Mouse (Mus musculus) heart, embryonic 15.5 days (tissue): ENCODE measurements around the gene C1s1. TPM values are rescaled to one million over a fixed set of nuclear protein-coding genes. Genes with fewer than 3 reads are reported as not detected.
"Not testable (repeated sequence)": the region's sequence is repeated elsewhere in the genome, so short reads cannot be mapped to it uniquely, and the experiment has no call there.

Source experiments
- ATAC-seq: fragments of 200-750 bp; cut with Nextera tagmentation; replicated peaks from 2 replicates; pipeline ENCODE4 v1.8.0; 2017; ENCODE audit warnings: low read depth, moderate TSS enrichment; ENCODE audit not compliant: insufficient number of reproducible peaks, insufficient read depth, low FRiP score
- H3K27ac ChIP-seq: fragments of 300-500 bp; sonication (generic); 2 replicates; pipeline ENCODE4 v1.5.1; 2015; ENCODE audit warnings: mild to moderate bottlenecking, inconsistent platforms
- H3K27me3 ChIP-seq: fragments of 300-500 bp; sonication (generic); 2 replicates; pipeline ENCODE4 v1.6.1; 2015; ENCODE audit warnings: inconsistent platforms
- H3K36me3 ChIP-seq: fragments of 300-500 bp; sonication (generic); 2 replicates; pipeline ENCODE4 v1.6.1; 2015; ENCODE audit warnings: mild to moderate bottlenecking, inconsistent platforms
- H3K4me1 ChIP-seq: fragments of 300-500 bp; sonication (generic); replicated peaks from 2 replicates; pipeline ENCODE4 v1.6.1; 2015; ENCODE audit warnings: inconsistent platforms
- H3K4me2 ChIP-seq: fragments of 300-500 bp; sonication (generic); 2 replicates; pipeline ENCODE4 v1.6.1; 2015; ENCODE audit warnings: inconsistent platforms, mild to moderate bottlenecking, moderate library complexity
- H3K4me3 ChIP-seq: fragments of 300-500 bp; sonication (generic); 2 replicates; pipeline ENCODE4 v1.5.1; 2015; ENCODE audit warnings: mild to moderate bottlenecking, inconsistent platforms
- H3K9ac ChIP-seq: fragments of 300-500 bp; sonication (generic); 2 replicates; pipeline ENCODE4 v1.6.1; 2015; ENCODE audit warnings: mild to moderate bottlenecking, inconsistent platforms
- H3K9me3 ChIP-seq: fragments of 300-500 bp; sonication (generic); replicated peaks from 2 replicates; pipeline ENCODE4 v1.6.1; 2016; ENCODE audit warnings: inconsistent platforms
- WGBS: fragments of 180-500 bp; shearing (Covaris S2); methylation state at CpG from one replicate; pipeline ENCODE4 v1.1.7; 2015; ENCODE audit warnings: mixed read lengths; 5-methylcytosine and 5-hydroxymethylcytosine counted together
- polyA plus RNA-seq: library from polyadenylated mRNA; unstranded; fragments of >200 nt; fragmentation: Nextera tagmentation; extraction: Ambion mirVana; gene quantifications from 2 replicates; pipeline ENCODE4 v1.2.1, GENCODE M21; 2015

Gene C1s1
- 2.0 and 3.6 TPM in 2 replicates for polyA plus RNA-seq

DNA sequence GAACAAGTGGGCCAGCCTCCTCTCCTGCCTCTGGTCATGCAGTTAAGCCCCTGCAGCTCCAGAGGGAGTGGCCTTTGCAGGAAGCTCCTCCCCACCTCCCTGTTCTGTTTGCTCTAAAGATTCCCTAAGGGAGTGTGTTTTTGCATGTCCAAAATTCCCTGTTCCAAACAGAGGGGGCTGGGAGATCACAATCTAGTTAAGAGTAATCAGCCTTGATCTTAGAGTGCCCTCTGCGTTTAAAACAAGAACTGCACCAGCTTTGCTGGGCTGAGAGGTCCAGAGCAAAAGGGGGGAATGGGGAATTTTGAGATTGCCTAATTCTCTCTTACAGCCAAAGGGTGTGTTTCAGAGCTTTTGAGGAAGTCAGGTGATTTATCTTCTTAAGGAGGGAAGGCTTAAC is at the start of gene C1s1:
TSS of gene C1s1 (minus strand) at position 76 of the 400 bp plus-strand sequence.
- ATAC-seq, H3K36me3 ChIP-seq, H3K9me3 ChIP-seq, H3K4me1 ChIP-seq, H3K27ac ChIP-seq, H3K9ac ChIP-seq, H3K4me3 ChIP-seq, H3K4me2 ChIP-seq, H3K27me3 ChIP-seq: not testable (repeated sequence)
- WGBS, result 0% methylated on average over 1 of the region's 1 CpGs

DNA sequence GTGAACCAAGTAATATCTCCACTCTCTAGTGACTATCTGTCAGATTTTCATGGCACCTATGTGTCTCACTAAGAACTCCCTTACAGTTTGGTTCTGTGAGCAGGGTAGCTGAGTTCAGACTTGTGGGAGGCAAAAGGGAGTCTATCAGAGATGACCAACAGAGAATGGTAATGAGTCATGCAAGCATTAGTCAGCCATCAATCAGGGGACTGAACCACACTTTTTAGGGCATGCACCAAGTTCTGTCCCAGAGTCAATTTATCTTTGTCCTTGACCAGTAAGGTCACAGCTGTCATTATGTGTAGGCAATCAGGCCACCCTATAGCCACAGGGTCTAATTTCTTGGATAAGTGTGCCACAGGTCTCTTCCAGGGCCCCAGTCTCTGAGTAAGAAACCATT is 46.6 kb upstream of the C1s1 start:
- H3K27me3 ChIP-seq, result no peaks in the 10 kb centered on the region
- no peak for ATAC-seq
- no peak overlapping the region for H3K4me2 ChIP-seq
- H3K27ac ChIP-seq, result no peak overlapping the region
- H3K4me1 ChIP-seq, result no peaks in the 10 kb centered on the region
- H3K36me3 ChIP-seq, result no peaks in the 10 kb centered on the region
- H3K9ac ChIP-seq, result no peak overlapping the region
- no peaks in the 10 kb centered on the region for H3K9me3 ChIP-seq
- no peak overlapping the region for H3K4me3 ChIP-seq

DNA sequence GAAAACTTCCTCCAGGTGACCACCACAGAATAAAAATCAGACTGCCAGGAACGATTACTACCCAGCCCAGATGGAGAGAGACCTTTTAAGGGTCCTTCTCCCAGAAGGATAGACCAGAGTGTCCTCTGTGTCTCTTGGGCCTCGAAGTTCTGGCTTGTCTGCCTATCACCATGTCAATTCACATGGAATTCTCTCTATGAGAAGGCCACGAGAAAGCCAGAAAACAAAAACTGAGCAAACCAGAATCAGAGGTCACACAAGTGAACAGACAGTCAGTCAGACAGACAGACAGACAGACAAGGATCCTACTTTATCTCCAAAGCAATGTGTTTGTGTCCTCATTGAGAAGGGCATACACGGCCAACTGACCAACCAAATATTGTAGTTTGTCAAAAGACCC is 44.1 kb upstream of the C1s1 start:
- WGBS, result 62% methylated on average over 4 of the region's 4 CpGs
- ATAC-seq, result no peak
- Histone ChIP-seq H3K4me1 (no peaks in the 10 kb centered on the region), H3K27ac (no peak overlapping the region), H3K9me3 (no peaks in the 10 kb centered on the region), H3K9ac (no peak overlapping the region), H3K4me2 (no peak overlapping the region), H3K36me3 (no peaks in the 10 kb centered on the region), H3K27me3 (no peaks in the 10 kb centered on the region), H3K4me3 (no peak overlapping the region)

DNA sequence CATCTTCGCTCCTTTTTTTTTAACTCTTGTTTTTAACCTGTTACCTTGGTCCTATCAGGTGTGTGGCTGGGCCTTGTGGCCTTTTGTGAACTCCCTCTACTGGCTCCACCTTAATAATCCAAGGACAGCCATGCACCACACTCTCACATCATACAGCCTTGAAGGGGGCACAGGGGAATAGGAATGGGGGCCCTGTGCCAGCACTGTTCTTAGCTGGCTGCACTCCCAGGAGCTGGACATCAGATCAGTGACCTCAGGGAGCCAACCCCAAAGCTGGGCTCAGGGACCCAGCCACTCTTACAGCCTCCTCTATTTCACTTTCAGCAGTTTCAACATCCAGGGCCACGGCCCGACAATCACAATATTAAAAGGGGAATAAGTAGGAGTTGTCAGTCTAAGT is 43.6 kb upstream of the C1s1 start:
- H3K4me3 ChIP-seq, result no peak overlapping the region
- H3K9me3 ChIP-seq, result no peaks in the 10 kb centered on the region
- no peak overlapping the region for H3K9ac ChIP-seq
- 85% methylated on average over 3 of the region's 3 CpGs for WGBS
- no peak for ATAC-seq
- H3K4me2 ChIP-seq, result no peak overlapping the region
- no peaks in the 10 kb centered on the region for H3K27me3 ChIP-seq
- no peaks in the 10 kb centered on the region for H3K36me3 ChIP-seq
- no peaks in the 10 kb centered on the region for H3K4me1 ChIP-seq
- no peak overlapping the region for H3K27ac ChIP-seq

DNA sequence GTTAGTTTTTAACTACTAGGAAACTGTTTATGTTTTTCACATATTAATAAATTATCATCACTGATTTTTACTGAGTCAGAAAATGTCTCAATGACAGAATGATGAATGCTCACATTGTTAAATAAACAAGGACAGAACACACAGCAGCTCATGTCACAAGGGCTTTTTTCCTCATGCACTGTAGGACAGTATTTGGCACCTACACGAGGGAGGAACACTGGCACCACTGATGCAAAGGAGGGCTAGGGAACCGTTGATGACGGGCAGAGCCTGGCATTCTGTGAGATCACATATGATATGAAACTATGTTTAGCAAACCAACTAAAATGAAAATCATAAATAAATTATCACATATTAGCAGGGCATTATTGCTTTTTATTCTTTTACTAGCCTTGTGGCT is 42.8 kb upstream of the C1s1 start:
- Histone ChIP-seq H3K9ac (no peak overlapping the region), H3K36me3 (no peaks in the 10 kb centered on the region), H3K4me1 (no peaks in the 10 kb centered on the region), H3K4me3 (no peak overlapping the region), H3K4me2 (no peak overlapping the region), H3K27me3 (no peaks in the 10 kb centered on the region), H3K9me3 (no peaks in the 10 kb centered on the region), H3K27ac (no peak overlapping the region)
- 64% methylated on average over 3 of the region's 3 CpGs for WGBS
- ATAC-seq, result no peak

DNA sequence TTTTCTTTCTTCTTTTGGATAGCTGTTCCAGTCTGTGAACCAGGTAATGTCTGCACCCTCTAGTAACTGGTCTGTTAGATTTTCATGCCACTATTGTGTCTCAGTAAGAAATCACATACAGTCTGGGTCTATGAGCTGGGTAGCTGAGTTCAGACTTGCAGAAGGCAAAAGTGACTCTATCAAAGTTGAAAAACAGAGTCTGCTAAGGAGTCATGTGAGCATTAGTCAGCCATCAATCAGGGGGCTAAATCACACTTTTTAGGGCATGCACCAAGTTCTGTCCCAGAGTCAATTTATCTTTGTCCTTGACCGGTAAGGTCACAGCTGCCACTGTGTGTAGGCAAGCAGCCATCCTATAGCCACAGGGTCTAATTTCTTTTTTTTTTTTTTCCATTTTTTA is 40.1 kb upstream of the C1s1 start:
- Histone ChIP-seq H3K27ac (no peak overlapping the region), H3K4me1 (no peaks in the 10 kb centered on the region), H3K4me3 (no peak overlapping the region), H3K27me3 (no peaks in the 10 kb centered on the region), H3K36me3 (no peaks in the 10 kb centered on the region), H3K9me3 (no peaks in the 10 kb centered on the region), H3K9ac (no peak overlapping the region), H3K4me2 (no peak overlapping the region)
- 88% methylated on average over 1 of the region's 1 CpGs for WGBS
- no peak for ATAC-seq

DNA sequence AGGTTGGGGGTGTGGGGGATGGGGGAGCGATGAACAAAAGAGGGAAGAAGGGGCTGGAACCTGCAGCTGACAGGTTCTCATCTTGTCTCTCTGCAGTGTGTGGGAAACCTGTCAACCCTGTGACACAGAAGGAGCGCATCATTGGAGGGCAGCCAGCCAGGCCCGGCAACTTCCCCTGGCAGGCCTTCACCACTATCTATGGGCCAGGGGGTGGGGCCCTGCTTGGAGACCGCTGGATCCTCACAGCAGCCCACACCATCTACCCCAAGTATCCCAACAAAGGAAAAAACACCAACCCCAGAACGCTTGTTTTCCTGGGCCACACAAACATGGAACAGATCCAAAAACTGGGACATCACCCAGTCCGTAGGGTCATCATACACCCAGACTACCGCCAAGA is 38.0 kb upstream of the C1s1 start:
- H3K36me3 ChIP-seq, H3K27ac ChIP-seq, H3K4me1 ChIP-seq, H3K4me3 ChIP-seq, H3K27me3 ChIP-seq, H3K4me2 ChIP-seq, H3K9me3 ChIP-seq, ATAC-seq, H3K9ac ChIP-seq: not testable (repeated sequence)
- 54% methylated on average over 7 of the region's 7 CpGs for WGBS

DNA sequence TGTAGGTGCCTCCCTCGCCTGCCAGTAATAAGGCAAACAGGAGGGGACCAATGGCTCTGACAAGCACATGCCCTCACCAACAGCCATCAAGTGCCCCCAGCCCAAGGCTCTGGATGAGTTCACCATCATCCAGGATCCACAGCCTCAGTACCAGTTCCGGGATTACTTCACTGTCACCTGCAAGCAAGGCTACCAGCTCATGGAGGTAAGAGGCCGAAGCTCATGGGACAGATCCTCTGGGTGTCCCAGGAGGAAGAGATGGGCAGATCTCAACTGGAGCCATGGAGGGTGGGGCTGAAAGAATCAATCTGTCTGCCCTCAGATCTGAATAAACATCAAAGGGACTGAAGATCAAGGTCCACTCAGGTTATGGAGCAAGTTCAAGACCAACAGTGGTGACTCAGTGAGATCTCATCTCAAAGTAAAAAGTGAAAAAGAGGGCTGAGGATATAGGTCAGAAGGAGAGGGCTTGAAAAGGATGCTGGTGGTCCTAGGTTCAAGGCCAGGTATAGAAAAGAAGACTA is 33.1 kb upstream of the C1s1 start:
- 73% methylated on average over 3 of the region's 3 CpGs for WGBS
- not testable (repeated sequence) for ATAC-seq, H3K36me3 ChIP-seq, H3K27me3 ChIP-seq, H3K4me2 ChIP-seq, H3K27ac ChIP-seq, H3K4me3 ChIP-seq, H3K9me3 ChIP-seq, H3K9ac ChIP-seq, H3K4me1 ChIP-seq

DNA sequence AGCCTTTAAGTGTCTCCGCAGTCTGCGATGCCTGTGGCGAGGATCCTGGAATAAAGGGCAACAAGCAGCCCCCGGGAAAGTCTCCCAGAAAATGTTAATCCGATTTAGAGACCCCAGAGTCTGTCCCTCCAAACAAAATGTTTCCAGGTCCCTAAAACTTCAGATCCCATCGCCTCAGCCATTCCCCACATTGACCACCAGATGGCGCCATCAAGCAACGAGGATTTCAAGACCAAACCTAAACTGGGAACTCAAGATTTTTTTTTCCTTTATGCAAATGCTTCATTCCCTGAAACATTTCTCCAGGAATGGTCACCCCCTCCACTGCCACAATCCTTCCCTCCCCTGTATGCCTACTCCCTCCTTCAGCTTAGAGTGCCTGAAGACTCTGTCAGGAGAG is 27.9 kb upstream of the C1s1 start, which contains the start of gene C1rb:
TSS of gene C1rb (plus strand) at position 269 of the 400 bp plus-strand sequence.
- no peak within 1 kb of the TSS for H3K4me3 ChIP-seq
- no peak for ATAC-seq
- H3K4me1 ChIP-seq, result peaks cover 2% of the 10 kb centered on the region
- no peak within 1 kb of the TSS for H3K27ac ChIP-seq
- H3K36me3 ChIP-seq, result no peaks in the 10 kb centered on the region
- H3K27me3 ChIP-seq, result no peaks in the 10 kb centered on the region
- no peaks in the 10 kb centered on the region for H3K9me3 ChIP-seq
- H3K9ac ChIP-seq, result no peak within 1 kb of the TSS
- H3K4me2 ChIP-seq, result 0 out of 2 replicates have a peak within 1 kb of the TSS, but pooled peaks have one; percentile 30
- WGBS, result 4% methylated on average over 8 of the region's 8 CpGs

DNA sequence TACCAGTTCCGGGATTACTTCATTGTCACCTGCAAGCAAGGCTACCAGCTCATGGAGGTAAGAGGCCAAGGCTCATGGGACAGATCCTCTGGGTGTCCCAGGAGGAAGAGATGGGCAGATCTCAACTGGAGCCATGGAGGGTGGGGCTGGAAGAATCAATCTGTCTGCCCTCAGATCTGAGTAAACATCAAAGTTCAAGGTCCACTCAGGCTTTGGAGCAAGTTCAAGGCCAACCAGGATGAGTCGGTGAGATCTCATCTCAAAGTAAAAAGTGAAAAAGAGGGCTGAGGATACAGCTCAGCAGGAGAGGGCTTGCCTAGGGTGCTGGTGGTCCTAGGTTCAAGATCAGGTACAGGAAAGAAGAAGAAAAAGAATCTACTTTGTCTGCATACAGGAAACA is 19.5 kb upstream of the C1s1 start:
- WGBS, result 91% methylated on average over 2 of the region's 2 CpGs
- H3K36me3 ChIP-seq, H3K9me3 ChIP-seq, H3K9ac ChIP-seq, ATAC-seq, H3K27me3 ChIP-seq, H3K4me1 ChIP-seq, H3K4me2 ChIP-seq, H3K4me3 ChIP-seq, H3K27ac ChIP-seq: not testable (repeated sequence)

DNA sequence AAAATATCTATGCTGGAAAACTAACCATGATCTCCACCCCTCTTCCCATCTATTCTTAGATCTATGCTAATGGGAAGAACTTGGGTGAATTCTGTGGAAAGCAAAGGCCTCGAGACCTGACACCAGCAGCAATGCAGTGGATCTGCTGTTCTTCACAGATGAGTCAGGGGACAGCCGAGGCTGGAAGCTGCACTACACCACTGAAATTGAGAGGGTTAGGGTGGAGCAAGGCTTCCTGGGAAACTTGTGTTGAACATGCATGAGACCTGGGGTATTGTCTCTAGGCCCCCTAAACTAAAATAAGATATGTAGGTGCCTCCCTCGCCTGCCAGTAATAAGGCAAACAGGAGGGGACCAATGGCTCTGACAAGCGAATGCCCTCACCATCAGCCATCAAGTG is 19.0 kb upstream of the C1s1 start:
- H3K4me1 ChIP-seq, H3K9ac ChIP-seq, H3K27ac ChIP-seq, H3K4me2 ChIP-seq, H3K27me3 ChIP-seq, H3K4me3 ChIP-seq, H3K9me3 ChIP-seq, H3K36me3 ChIP-seq, ATAC-seq: not testable (repeated sequence)
- 77% methylated on average over 4 of the region's 4 CpGs for WGBS

DNA sequence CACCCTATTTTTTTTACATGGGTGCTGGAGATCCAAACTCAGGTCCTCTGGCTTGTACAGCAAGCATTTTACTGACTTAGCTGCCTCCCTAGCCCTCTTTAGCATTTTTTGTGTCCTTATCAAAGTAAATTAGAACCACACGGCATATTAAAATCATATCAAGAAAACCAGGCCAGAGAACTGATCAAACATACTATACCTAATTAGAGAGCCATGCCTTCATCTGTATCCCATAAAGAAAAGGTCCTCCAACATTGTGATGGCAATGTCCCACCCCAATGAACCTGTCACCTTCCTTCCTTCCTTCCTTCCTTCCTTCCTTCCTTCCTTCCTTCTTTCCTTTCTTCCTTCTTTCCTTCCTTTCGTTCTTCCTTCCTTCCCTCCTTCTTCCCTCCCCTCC is 13.8 kb upstream of the C1s1 start:
- not testable (repeated sequence) for ATAC-seq, H3K9ac ChIP-seq, H3K4me2 ChIP-seq, H3K4me3 ChIP-seq, H3K4me1 ChIP-seq, H3K27ac ChIP-seq, H3K9me3 ChIP-seq, H3K36me3 ChIP-seq, H3K27me3 ChIP-seq
- 77% methylated on average over 2 of the region's 2 CpGs for WGBS
